Mouse (Mus musculus): ENCODE data around the gene Abhd4.

- no peak for TF ChIP-seq CTCF (IDR thresholded peaks at IDR 0.05)
- no peak for TF ChIP-seq EP300 (IDR thresholded peaks at IDR 0.05)
Observed at GRCm38 (mm10) chr14:54236881-54237280, 17.1 kb upstream of the Abhd4 start.
